Mouse (Mus musculus): ENCODE results near the gene Mycs. TPM values are rescaled to one million over a fixed set of nuclear protein-coding genes. Genes with fewer than 3 reads are reported as not detected.

Mycs gene
- not detected for total RNA-seq (2023)

GRCm38 (mm10) chrX:5469165-5469564 is at the start of gene Mycs:
Mycs (minus strand) TSS chrX:5469265.

Other genes with a start within 250 kb of the Mycs start
- gene Btbd35f7, start 199.8 kb upstream of the Mycs start, total RNA-seq (2023) = not detected